Mouse (Mus musculus) CH12.LX (cell line): ENCODE measurements around the gene Fam172a.

ENCODE experiments used
- CHD2 ChIP-seq: IDR thresholded peaks from 2 replicates; pipeline ENCODE4 v1.6.1; 2011; ENCODE audit warnings: low read length, improper control_type of control experiment
- E2F4 ChIP-seq: IDR thresholded peaks from 2 replicates; pipeline ENCODE4 v1.6.1; 2011; ENCODE audit warnings: low read depth, low read length, improper control_type of control experiment; ENCODE audit not compliant: insufficient replicate concordance
- ELF1 ChIP-seq: IDR thresholded peaks from 2 replicates; pipeline ENCODE4 v1.6.1; 2014; ENCODE audit warnings: low read depth, mild to moderate bottlenecking, inconsistent platforms, low read length, improper control_type of control experiment
- EP300 ChIP-seq: IDR thresholded peaks from 2 replicates; pipeline ENCODE4 v1.6.1; 2011; ENCODE audit warnings: low read length, improper control_type of control experiment
- HCFC1 ChIP-seq: IDR thresholded peaks from 2 replicates; pipeline ENCODE4 v1.6.1; 2012; ENCODE audit warnings: low read depth, mild to moderate bottlenecking, inconsistent platforms, low read length, improper control_type of control experiment
- KAT2A ChIP-seq: IDR thresholded peaks from 2 replicates; pipeline ENCODE4 v1.6.1; 2012; ENCODE audit warnings: low read length, improper control_type of control experiment, inconsistent platforms; ENCODE audit not compliant: insufficient replicate concordance
- MAX ChIP-seq: IDR thresholded peaks from 2 replicates; pipeline ENCODE4 v1.6.1; 2011; ENCODE audit warnings: low read length, improper control_type of control experiment
- POLR2A ChIP-seq: IDR thresholded peaks from 2 replicates; pipeline ENCODE4 v1.6.1; 2011; ENCODE audit warnings: low read depth, mild to moderate bottlenecking, improper control_type of control experiment, low read length
- SMC3 ChIP-seq: IDR thresholded peaks from 2 replicates; pipeline ENCODE4 v1.6.1; 2011; ENCODE audit warnings: low read depth, low read length, improper control_type of control experiment

- no peak for TF ChIP-seq POLR2A
- no peak for TF ChIP-seq HCFC1
- no peak for TF ChIP-seq EP300
- TF ChIP-seq MAX: no peak
- TF ChIP-seq E2F4: no peak
- TF ChIP-seq SMC3: no peak
- TF ChIP-seq KAT2A: no peak
- no peak for TF ChIP-seq CHD2
- TF ChIP-seq ELF1: no peak
These were observed 478.4 kb downstream of the Fam172a start for GRCm38 (mm10) chr13:78180261-78180660.
